Mouse (Mus musculus): ENCODE data around the gene Gdf1. TPM values are rescaled to one million over a fixed set of nuclear protein-coding genes. Genes with fewer than 3 reads are reported as not detected.

Gene Gdf1
- polyA plus RNA-seq, 1 experiment from 2014 or later, result 0.40 TPM

DNA sequence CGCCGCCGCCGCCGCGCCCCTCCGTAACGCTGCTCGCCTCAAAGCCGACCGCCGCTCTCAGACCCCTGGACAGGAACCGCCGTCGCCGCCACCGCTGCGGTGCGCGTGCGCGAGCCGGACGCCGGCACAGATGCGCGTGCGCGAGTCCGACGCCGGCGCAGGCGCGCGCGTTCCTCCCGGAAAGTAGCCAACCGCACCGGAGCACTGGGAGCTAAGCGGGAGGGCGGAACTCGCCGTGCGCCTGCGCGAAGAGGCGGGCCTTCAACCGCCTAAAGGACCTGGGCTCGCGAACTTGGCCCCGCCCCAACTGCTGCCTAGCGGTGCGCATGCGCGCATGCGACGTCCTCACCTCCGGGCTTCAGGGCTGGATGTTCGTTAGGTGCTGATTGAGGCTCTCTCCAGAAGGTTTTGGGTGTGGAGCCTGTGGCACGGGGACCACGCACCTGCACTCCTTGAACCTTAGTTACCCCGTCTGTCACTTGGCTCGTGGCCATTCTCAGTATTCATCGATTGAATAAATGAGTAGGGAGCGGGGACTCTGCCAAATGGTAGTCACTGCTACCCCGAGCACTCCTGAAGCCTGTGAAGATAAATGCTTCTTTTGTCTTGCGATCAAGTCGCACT lies 23.7 kb downstream of the Gdf1 start, which contains the start of gene Upf1:
Gene Upf1 (minus strand): TSS at position 85 of the 624 bp plus-strand sequence.
- Histone ChIP-seq H3K27me3 (ENCODE audit: control insufficient read depth, insufficient read depth, low read depth, low read length) (no peaks in the 10 kb centered on the region), H3K36me3 (ENCODE audit: control insufficient read depth, insufficient read depth, low read length) (no peaks in the 10 kb centered on the region), H3K9ac (ENCODE audit: low read length) (peak within 1 kb of the TSS; percentile 99), H3K4me1 (replicated peaks; ENCODE audit: control insufficient read depth, insufficient read depth, low read length) (peaks cover 30% of the 10 kb centered on the region), H3K4me2 (ENCODE audit: low read depth, low read length) (peak within 1 kb of the TSS; percentile 86), H3K4me3 (ENCODE audit: low read length) (peak within 1 kb of the TSS; percentile 99), H3K9me3 (ENCODE audit: control insufficient read depth, low read length) (no peaks in the 10 kb centered on the region), H3K27ac (ENCODE audit: low read length) (peak within 1 kb of the TSS; percentile 90)
- under 1% methylated on average over 46 of the region's 69 CpGs for WGBS
- ATAC-seq (ENCODE audit: low read depth), result peak; percentile 94

DNA sequence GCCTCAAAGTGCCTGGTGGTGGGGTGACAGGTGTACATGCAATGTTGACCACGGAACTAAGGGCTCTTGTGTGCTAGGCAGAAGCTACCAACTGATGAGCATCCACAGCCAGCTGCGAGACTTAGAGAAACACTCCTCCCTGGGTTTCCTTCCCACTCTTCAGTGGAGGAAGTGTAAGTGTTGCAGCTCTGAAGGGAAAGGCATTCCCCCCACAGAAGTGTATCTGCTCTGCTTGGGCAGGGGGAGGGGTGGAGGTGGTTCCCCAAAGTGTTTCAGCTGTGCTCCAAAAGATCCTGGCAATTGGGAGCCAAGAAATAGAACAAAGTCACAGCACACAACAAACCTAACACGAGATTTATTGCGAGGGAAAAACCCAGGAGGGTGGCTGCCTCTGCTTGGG lies 24.4 kb downstream of the Gdf1 start:
- Histone ChIP-seq H3K27ac (ENCODE audit: low read length) (peak overlapping the region; percentile 90), H3K9ac (ENCODE audit: low read length) (peak overlapping the region; percentile 75)

DNA sequence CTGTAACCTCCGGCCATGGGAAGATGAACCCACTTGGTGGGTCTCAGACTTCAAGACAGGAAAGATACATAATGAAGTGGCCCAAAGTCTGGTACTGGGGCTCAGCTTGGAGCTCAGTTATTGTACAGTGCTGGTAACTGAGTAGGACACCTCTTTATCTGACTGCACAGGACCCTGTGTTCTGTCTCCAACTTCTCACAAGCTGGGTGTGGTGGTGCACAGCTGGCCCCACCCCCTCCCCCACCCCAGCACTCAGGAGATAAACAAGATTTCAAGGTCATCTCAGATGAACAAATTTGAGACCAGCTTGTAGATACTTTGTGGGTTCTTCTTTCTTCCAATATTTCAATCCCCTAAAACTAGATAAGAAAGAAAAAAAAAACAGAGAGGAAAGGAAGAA lies 26.5 kb downstream of the Gdf1 start:
- H3K4me2 ChIP-seq (ENCODE audit: low read depth, low read length), result no peak overlapping the region
- no peaks in the 10 kb centered on the region for H3K27me3 ChIP-seq (ENCODE audit: control insufficient read depth, insufficient read depth, low read depth, low read length)
- H3K36me3 ChIP-seq (ENCODE audit: control insufficient read depth, insufficient read depth, low read length), result no peaks in the 10 kb centered on the region
- no peak for ATAC-seq (ENCODE audit: low read depth)
- H3K4me1 ChIP-seq (replicated peaks; ENCODE audit: control insufficient read depth, insufficient read depth, low read length), result peaks cover 20% of the 10 kb centered on the region
- H3K9ac ChIP-seq (ENCODE audit: low read length), result no peak overlapping the region
- no peak overlapping the region for H3K4me3 ChIP-seq (ENCODE audit: low read length)
- H3K27ac ChIP-seq (ENCODE audit: low read length), result no peak overlapping the region
- 81% methylated on average over 1 of the region's 1 CpGs for WGBS
- no peaks in the 10 kb centered on the region for H3K9me3 ChIP-seq (ENCODE audit: control insufficient read depth, low read length)

More for the DNA sequence above, 24.4 kb downstream of the Gdf1 start:
- no peaks in the 10 kb centered on the region for H3K27me3 ChIP-seq (ENCODE audit: control insufficient read depth, insufficient read depth, low read depth, low read length)
- peak overlapping the region; percentile 99 for H3K4me3 ChIP-seq (ENCODE audit: low read length)
- H3K4me2 ChIP-seq (ENCODE audit: low read depth, low read length), result peak overlapping the region; percentile 86
- ATAC-seq (ENCODE audit: low read depth), result no peak
- no peaks in the 10 kb centered on the region for H3K36me3 ChIP-seq (ENCODE audit: control insufficient read depth, insufficient read depth, low read length)
- peaks cover 30% of the 10 kb centered on the region for H3K4me1 ChIP-seq (replicated peaks; ENCODE audit: control insufficient read depth, insufficient read depth, low read length)
- no peaks in the 10 kb centered on the region for H3K9me3 ChIP-seq (ENCODE audit: control insufficient read depth, low read length)
- WGBS, result 53% methylated on average over 4 of the region's 4 CpGs

DNA sequence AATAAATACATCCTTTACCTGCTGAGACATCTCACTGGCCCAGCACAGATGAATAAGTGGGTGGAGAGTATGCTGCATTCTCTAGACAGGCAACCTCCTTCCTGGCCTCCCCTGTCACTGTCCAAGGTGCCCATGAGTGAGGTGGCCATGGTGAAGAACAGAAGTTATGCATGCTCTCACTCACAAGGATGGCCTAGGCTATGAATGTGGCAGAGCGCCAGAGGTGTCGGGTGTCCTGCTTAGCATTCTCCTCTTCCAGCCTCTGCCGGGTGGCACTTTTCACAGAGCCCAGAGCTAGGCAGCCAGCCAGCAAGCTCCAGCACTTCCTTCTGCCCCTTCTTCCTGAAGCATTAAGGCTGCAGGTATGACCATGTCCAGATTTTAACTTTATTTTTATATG lies 29.8 kb downstream of the Gdf1 start:
- no peak overlapping the region for H3K4me2 ChIP-seq (ENCODE audit: low read depth, low read length)
- no peaks in the 10 kb centered on the region for H3K9me3 ChIP-seq (ENCODE audit: control insufficient read depth, low read length)
- no peak overlapping the region for H3K9ac ChIP-seq (ENCODE audit: low read length)
- no peaks in the 10 kb centered on the region for H3K27me3 ChIP-seq (ENCODE audit: control insufficient read depth, insufficient read depth, low read depth, low read length)
- peak; percentile 13; the same call in 1 of the 2 replicates for ATAC-seq (ENCODE audit: low read depth)
- no peaks in the 10 kb centered on the region for H3K36me3 ChIP-seq (ENCODE audit: control insufficient read depth, insufficient read depth, low read length)
- no peak overlapping the region for H3K4me3 ChIP-seq (ENCODE audit: low read length)
- WGBS, result 8% methylated on average over 3 of the region's 3 CpGs
- H3K27ac ChIP-seq (ENCODE audit: low read length), result no peak overlapping the region
- H3K4me1 ChIP-seq (replicated peaks; ENCODE audit: control insufficient read depth, insufficient read depth, low read length), result peaks cover 4% of the 10 kb centered on the region; the same call in 1 of the 2 replicates

DNA sequence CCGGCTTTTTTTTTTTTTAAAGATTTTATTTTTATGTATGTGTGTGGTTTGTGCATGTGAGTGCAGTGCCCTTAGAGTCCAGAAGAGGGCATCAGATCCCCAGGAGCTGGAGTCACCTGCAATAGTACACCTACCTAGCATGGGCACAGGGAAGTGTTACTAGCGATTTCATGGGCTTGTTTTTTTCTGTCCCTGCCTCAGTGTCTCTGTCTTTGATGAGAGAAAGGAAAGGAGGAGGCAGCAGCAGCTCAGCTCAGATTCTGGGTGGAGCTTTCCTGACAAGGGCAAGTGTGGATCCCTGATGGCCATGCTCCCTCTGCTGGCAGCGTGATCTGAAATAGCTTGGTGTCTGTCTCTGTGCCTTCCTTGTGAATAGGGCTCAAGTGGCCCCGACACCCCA lies 31.2 kb downstream of the Gdf1 start:
- Histone ChIP-seq H3K27ac (ENCODE audit: low read length) (no peak overlapping the region), H3K4me3 (ENCODE audit: low read length) (no peak overlapping the region), H3K9me3 (ENCODE audit: control insufficient read depth, low read length) (no peaks in the 10 kb centered on the region), H3K36me3 (ENCODE audit: control insufficient read depth, insufficient read depth, low read length) (no peaks in the 10 kb centered on the region), H3K4me1 (replicated peaks; ENCODE audit: control insufficient read depth, insufficient read depth, low read length) (peaks cover 3% of the 10 kb centered on the region; the same call in 1 of the 2 replicates), H3K4me2 (ENCODE audit: low read depth, low read length) (no peak overlapping the region), H3K9ac (ENCODE audit: low read length) (no peak overlapping the region), H3K27me3 (ENCODE audit: control insufficient read depth, insufficient read depth, low read depth, low read length) (no peaks in the 10 kb centered on the region)
- 50% methylated on average over 4 of the region's 4 CpGs for WGBS
- ATAC-seq (ENCODE audit: low read depth), result peak; percentile 49

DNA sequence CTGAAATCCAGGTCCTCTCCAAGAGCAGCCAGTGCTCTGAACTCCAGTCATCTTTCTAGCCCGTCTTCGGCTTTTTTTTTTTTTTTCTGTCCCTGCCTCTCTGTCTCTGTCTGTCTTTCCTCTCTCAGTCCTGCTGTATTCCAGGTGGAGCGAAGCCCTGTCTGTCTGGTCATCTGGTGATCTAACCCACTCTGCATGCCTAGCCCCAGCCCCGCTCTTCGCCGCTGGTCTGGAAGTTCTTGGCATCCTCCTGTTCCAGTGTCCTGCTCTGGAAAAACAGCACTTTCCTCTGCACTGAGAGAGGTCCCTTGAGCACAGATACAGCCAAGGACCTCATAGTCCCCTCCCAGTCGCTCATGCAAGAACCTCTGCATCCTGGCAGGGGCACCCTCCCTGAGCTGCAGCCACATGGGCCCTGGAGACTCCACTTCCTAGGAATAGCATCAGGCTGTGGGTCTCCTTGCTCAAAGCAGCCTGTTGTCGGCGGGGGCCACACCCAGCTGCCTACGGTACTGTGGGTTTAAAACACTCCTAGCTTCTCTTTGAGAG lies 31.9 kb downstream of the Gdf1 start:
- H3K9ac ChIP-seq (ENCODE audit: low read length), result no peak overlapping the region

DNA sequence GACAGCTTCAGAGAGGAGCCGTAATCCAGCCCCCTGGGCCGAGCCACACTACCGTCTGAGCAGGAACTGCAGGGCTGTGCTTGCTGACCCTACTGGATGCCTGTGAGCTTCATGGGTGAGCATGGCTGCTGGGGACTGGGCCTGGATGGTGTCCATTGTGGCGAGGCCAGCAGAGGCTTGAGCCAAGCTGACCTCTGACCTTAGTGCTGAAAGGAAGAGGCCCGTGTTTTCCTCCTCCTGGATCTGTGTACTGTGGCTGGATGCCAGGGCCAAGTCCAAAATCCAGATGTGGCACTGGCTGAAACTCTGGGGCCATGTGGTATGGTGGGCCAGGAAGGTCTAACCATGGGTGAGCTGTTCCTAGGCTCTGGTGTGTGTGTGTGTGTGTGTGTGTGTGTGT lies 34.4 kb downstream of the Gdf1 start:
- Histone ChIP-seq H3K9ac (ENCODE audit: low read length) (no peak overlapping the region), H3K4me1 (replicated peaks; ENCODE audit: control insufficient read depth, insufficient read depth, low read length) (peaks cover 3% of the 10 kb centered on the region; the same call in 1 of the 2 replicates), H3K4me3 (ENCODE audit: low read length) (no peak overlapping the region), H3K27ac (ENCODE audit: low read length) (no peak overlapping the region), H3K27me3 (ENCODE audit: control insufficient read depth, insufficient read depth, low read depth, low read length) (no peaks in the 10 kb centered on the region), H3K4me2 (ENCODE audit: low read depth, low read length) (no peak overlapping the region), H3K9me3 (ENCODE audit: control insufficient read depth, low read length) (no peaks in the 10 kb centered on the region), H3K36me3 (ENCODE audit: control insufficient read depth, insufficient read depth, low read length) (no peaks in the 10 kb centered on the region)
- ATAC-seq (ENCODE audit: low read depth), result 0 out of 2 replicates have a peak, but pooled peaks have one; percentile 19
- 27% methylated on average over 5 of the region's 5 CpGs for WGBS

More for the DNA sequence above, 31.9 kb downstream of the Gdf1 start:
- Histone ChIP-seq H3K4me1 (replicated peaks; ENCODE audit: control insufficient read depth, insufficient read depth, low read length) (peaks cover 3% of the 10 kb centered on the region; the same call in 1 of the 2 replicates), H3K27ac (ENCODE audit: low read length) (no peak overlapping the region), H3K9me3 (ENCODE audit: control insufficient read depth, low read length) (no peaks in the 10 kb centered on the region), H3K4me2 (ENCODE audit: low read depth, low read length) (no peak overlapping the region), H3K27me3 (ENCODE audit: control insufficient read depth, insufficient read depth, low read depth, low read length) (no peaks in the 10 kb centered on the region), H3K36me3 (ENCODE audit: control insufficient read depth, insufficient read depth, low read length) (no peaks in the 10 kb centered on the region), H3K4me3 (ENCODE audit: low read length) (no peak overlapping the region)
- 68% methylated on average over 10 of the region's 10 CpGs for WGBS
- no peak for ATAC-seq (ENCODE audit: low read depth)

DNA sequence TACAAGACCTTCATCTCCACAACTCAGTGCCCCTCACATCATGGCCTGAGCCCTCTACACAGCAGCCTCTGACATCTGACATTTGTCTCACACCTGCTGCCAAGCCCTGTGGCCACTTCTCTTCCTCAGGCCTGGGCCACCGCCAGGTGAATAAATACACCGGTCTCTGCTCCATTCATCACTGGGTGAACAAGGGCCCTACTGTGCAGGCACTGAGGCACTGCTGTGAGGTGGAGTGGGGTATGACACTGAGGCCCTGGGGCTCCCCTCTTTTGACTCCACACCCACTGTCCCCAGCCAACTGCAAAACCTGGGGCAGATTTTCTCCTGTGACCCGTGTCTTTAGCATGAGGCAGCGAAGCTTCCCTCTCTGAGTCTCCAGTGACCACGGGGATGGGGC lies 37.0 kb downstream of the Gdf1 start:
- peak; percentile 77 for ATAC-seq (ENCODE audit: low read depth)

DNA sequence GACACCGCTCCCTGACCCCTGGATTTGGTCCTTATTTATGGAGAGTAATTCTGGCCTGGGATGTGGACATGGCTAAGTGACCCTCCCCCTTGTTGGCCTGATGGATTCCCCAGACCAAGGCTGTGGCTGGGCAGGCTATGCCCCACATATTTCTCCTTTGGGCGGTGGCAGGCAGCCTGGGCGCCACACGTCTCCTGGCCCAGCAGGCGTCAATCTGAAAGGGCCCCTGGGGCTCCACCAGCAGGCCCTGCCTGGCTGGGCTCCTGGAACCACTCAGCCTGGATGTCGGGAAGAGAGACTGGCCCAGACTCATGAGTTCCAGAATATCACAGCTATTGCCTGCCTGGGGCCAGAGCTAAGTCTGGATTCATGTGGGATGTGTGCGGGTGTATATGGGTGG lies 40.9 kb downstream of the Gdf1 start:
- no peaks in the 10 kb centered on the region for H3K36me3 ChIP-seq (ENCODE audit: control insufficient read depth, insufficient read depth, low read length)
- no peak for ATAC-seq (ENCODE audit: low read depth)
- WGBS, result 78% methylated on average over 7 of the region's 7 CpGs
- peaks cover 35% of the 10 kb centered on the region for H3K27me3 ChIP-seq (ENCODE audit: control insufficient read depth, insufficient read depth, low read depth, low read length)
- H3K9ac ChIP-seq (ENCODE audit: low read length), result no peak overlapping the region
- H3K9me3 ChIP-seq (ENCODE audit: control insufficient read depth, low read length), result peaks cover 3% of the 10 kb centered on the region; the same call in 1 of the 2 replicates
- H3K4me3 ChIP-seq (ENCODE audit: low read length), result no peak overlapping the region
- no peak overlapping the region for H3K4me2 ChIP-seq (ENCODE audit: low read depth, low read length)
- no peak overlapping the region for H3K27ac ChIP-seq (ENCODE audit: low read length)
- H3K4me1 ChIP-seq (replicated peaks; ENCODE audit: control insufficient read depth, insufficient read depth, low read length), result peaks cover 23% of the 10 kb centered on the region

More for the DNA sequence above, 37.0 kb downstream of the Gdf1 start:
- H3K27ac ChIP-seq (ENCODE audit: low read length), result no peak overlapping the region
- 46% methylated on average over 5 of the region's 5 CpGs for WGBS
- no peaks in the 10 kb centered on the region for H3K36me3 ChIP-seq (ENCODE audit: control insufficient read depth, insufficient read depth, low read length)
- H3K9ac ChIP-seq (ENCODE audit: low read length), result no peak overlapping the region
- no peaks in the 10 kb centered on the region for H3K27me3 ChIP-seq (ENCODE audit: control insufficient read depth, insufficient read depth, low read depth, low read length)
- no peak overlapping the region for H3K4me2 ChIP-seq (ENCODE audit: low read depth, low read length)
- H3K4me1 ChIP-seq (replicated peaks; ENCODE audit: control insufficient read depth, insufficient read depth, low read length), result peaks cover 3% of the 10 kb centered on the region; the same call in 1 of the 2 replicates
- no peak overlapping the region for H3K4me3 ChIP-seq (ENCODE audit: low read length)
- H3K9me3 ChIP-seq (ENCODE audit: control insufficient read depth, low read length), result no peaks in the 10 kb centered on the region

Data from lung, embryonic 16.5 days (tissue).